Mouse (Mus musculus) megakaryocyte-erythroid progenitor cell, adult 5-6 weeks (primary cell): ENCODE measurements around the gene Cldn6. TPM values are rescaled to one million over a fixed set of nuclear protein-coding genes. Genes with fewer than 3 reads are reported as not detected.
A peak's percentile ranks its signal among the peaks of the same experiment; 100 is the strongest.

ENCODE experiments used
- ATAC-seq: replicated peaks from 2 replicates; pipeline ENCODE4 v1.8.0; 2016; ENCODE audit warnings: mild to moderate bottlenecking, inconsistent platforms; ENCODE audit not compliant: severe bottlenecking, poor library complexity, low FRiP score, low TSS enrichment
- total RNA-seq, 2 experiments: library from RNA; stranded (forward) in 1 of 2; stranded (reverse) in 1 of 2; fragments of 200-1000, 215-1000 nt in 1 of 2; fragments of >200 nt in 1 of 2; fragmentation: Nextera tagmentation in 1 of 2; gene quantifications; 2 replicates each; pipeline ENCODE4 v1.2.3; 2014 to 2017

Cldn6 gene
- total RNA-seq (2014; fragmentation: Nextera tagmentation) (not detected in 2 replicates), total RNA-seq (2017) (not detected in 2 replicates)

DNA sequence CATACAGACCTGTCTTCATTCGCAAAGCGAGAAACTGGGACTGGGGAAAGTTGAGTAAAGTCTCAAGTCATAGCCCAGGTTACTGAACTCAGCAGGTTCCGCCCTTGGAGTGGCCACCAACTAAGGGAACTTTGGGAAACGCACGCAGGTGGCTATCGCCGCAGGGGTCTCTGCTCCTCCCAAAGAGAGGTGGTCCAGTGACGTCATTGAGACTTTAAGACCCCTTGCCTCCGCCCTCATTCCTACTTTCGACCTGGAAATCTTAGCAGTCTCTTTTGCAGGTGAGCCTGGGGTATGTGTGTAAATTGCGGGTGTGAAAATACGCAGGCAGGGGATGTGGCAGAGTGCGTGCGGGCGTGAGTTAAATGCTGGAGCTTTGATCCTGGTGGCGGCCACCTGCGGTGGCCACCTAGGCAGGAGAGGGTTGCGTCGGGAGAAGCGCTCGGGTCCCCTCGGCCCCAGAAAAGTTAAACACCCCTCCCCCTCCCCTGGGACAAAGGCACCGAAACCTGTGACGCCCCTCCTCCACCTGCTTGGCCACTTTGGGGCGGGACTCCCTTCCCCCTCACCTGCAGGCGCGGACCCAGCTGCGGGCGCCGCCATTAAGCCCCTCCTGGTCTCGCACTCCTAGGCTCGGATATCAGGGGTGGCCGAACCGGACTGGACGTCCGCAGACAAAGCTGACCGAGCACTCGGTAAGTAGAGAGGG is at the start of gene Cldn6:
Cldn6 (plus strand) TSS at position 123 of the 709 bp plus-strand sequence.
- ATAC-seq, result no peak

DNA sequence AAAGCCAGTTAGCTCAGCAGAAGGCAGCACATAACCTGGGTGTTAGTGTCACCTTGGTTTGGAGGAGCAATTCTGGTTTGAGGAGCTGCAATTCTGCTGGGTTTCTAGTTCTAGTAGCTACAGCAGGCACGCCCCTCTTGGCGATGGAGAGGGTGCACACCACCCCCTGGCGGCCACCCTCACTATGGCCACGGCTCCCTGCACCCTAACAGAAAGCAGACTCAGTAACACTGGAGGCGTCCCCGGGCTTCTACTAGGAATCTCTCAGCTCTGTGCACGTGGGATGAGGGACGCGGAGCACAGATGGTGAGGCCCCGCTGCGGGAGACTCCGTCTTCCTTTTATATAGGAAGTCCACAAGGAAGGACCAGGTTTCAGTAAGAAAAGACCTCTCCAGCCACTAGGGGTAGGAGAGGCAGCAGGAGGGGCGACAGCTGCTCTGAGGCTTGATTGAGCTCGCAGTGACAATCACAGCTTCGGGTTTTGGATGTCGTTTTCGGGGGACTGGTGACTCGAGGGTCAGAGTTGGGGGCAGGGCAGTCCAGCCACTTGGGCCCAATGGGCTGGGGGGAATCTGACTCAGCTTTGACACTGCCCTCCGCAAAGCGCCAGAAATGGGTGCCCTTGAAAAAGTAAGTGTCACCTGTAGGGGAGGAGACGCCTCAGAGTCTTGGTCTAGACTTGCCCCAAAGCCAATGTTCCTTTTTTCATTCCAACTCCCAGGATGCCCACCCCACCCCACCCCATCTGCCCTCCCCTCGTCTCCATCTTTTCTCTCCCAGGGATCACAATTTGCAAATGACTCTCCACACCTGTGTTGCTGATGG is 48.6 kb upstream of the Cldn6 start:
- peak; percentile 99 for ATAC-seq

DNA sequence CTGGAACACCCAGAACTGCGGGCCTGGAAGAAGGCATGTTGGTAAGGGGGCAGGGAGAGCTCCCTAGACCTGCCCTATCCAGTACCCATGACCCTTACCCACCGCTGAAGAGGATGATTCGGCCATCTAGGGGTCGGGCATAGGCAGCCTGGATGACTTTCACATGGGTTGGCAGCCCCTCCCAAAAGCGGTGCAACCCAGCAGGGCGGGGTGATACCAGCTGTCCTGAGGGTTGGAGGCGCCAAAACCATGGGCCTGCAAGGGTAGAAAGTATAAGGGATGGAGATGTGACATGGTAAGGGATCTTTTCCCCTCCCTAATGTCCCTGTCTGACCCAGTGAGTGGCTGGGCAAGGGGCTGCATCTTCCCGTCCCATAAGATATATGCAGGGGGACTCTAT is 47.8 kb upstream of the Cldn6 start:
- ATAC-seq, result no peak

DNA sequence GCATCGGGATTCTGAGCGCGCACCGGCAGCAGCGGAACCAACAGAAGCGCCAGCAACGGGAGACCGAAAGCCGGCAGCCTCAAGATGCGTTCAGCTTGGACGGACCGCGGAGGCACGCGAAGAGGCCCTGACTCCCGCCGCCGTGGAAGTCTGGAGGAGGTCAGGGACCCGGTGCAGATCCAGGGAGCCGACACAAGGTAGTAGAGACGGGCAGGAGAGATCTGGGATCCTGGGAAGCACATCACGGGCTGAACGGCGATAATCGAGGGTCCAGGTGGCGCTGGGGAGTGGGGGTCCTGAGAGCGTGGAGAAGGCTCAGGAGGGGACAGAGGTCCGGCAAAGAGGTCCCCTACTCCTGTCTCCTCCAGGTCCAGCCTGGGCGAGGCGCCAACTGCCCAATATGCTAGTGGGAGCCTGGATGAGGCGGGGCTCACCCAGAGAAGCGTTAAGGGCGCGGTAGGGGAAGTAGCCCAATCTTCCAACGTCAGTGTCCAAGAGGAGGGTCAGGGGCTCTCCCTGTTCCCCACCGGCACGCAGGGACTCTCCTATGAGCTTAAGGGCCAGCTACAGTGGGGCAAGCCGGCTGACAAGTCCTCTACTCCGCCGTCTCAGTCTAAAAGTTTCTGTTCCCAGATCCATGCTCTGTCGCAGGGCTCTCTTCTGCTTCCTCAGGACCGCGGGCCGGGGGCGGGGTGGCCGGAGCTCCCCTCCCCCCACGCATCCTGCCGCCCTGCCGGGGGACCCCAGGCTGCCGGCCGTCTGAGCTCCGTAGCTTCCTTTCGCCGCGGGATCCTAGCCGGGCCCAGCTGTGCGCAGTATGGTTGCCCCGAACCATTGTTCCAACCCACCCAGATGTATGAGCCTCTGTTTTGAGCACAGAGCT is 34.2 kb upstream of the Cldn6 start, which contains the start of gene Mmp25:
Mmp25 (minus strand) TSS at position 665 of the 883 bp plus-strand sequence.
- 0 out of 2 replicates have a peak, but pooled peaks have one; percentile 22 for ATAC-seq

DNA sequence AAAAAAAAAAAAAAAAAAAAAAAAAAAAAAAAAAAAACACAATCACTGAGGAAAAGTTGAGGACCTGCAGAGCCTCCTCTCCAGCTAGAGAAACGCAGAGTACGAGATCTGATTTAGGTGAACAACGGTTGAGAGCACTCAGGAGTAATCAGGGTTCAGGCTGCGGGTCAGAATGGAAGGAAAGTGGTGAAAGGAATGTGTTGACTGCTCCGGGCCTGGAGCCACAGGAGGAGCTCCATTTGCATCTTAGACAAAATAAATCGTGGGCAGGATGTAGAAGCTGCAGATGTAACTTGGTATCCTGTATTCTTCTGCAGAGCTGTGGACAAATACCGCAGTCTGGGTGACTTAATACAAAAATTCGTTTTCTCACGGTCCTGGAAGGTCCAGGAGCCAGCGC is 33.2 kb upstream of the Cldn6 start:
- no peak for ATAC-seq

DNA sequence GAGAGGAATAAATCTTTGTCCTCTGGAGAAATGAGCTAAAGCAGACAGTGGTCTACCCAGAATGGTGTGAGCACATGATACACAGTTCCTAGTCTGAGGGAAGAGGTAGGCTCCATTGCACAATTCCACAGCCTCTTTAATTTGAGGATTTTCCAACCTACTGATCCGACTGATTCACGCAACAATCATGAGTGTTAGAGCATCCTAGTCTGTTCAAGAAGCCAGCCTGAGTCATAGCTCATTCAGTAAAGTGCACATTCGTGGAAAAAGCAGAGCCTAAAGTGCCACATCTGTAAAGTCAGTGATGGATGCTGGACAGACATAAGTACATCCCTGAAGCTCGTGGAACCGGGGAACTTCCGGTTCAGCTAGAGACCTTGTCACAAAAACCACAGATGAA is 27.7 kb upstream of the Cldn6 start:
- no peak for ATAC-seq

DNA sequence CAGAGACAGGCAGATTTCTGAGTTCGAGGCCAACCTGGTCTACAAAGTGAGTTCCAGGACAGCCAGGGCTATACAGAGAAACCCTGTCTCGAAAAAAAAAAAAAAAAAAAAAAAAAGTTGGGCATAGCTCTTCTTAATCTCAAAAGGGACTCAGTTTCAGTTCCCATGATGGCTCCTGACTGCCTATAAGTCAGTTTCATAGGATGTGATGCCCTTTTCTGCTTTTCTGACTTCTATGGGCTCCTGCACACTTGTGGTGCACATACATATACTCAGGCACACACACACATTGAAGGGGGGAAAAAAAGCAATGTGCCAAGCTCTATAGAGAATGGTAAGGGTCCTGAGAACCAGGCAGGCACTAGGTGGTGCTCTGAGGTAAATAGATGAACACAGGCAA is 25.7 kb upstream of the Cldn6 start:
- ATAC-seq, result no peak

DNA sequence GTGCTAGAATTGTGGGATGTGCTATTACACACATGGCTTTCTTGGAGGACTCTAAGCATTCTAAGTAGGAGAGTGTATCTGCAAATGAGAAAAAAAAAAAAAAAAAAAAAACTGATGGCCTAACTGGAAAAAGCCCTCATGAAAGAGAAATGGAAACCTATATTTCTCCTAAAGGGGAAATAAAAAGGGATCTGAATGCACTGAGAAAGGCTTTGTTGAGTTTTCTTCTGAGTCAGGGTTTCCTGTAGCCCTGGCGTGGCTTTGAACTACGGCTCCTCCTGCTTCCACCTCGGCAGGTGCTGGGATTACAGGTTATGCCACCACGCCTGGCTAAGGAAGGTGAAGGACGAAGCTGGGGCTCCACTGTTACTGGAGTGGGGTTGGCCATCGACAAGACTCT is 25.0 kb upstream of the Cldn6 start:
- ATAC-seq, result 0 out of 2 replicates have a peak, but pooled peaks have one; percentile 14

DNA sequence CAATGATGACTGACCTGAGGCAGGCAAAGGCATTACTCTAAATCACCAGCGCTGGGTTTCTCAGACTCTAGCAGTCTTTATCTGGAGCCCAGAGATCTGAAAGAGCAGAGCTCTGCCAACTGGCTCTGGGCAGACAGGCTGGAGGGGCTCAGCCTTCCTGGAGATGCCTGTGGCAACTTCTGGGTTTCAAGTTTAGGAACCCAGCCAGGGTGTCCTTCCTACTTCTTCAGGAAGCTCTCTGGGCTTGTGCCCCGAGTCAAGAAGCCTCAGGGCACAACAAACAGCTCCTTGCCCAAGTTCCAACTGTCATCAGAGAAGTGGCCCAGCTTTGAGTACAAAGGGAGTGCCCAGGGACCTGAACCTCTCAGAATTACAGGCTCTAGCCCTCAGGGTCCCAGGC is 24.6 kb upstream of the Cldn6 start:
- ATAC-seq, result no peak

DNA sequence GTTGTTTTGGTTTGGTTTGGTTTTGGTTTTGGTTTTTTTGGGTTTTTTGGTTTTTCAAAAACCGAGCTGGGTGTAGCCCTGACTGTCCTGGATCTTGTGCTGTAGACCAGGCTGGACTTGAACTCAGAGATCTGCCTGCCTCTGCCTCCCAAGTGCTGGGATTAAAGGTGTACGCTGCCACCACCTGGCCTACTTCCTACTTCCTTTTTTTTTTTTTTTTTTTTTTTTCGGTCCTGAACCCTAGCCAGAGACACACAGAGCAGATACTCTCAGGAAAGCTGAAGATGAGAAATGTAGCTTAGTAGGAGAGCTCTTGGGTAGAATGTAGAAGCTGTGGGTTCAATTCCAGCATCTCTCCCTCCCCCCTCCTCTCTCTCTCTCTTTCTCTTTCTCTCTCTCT is 20.6 kb upstream of the Cldn6 start:
- ATAC-seq, result no peak

DNA sequence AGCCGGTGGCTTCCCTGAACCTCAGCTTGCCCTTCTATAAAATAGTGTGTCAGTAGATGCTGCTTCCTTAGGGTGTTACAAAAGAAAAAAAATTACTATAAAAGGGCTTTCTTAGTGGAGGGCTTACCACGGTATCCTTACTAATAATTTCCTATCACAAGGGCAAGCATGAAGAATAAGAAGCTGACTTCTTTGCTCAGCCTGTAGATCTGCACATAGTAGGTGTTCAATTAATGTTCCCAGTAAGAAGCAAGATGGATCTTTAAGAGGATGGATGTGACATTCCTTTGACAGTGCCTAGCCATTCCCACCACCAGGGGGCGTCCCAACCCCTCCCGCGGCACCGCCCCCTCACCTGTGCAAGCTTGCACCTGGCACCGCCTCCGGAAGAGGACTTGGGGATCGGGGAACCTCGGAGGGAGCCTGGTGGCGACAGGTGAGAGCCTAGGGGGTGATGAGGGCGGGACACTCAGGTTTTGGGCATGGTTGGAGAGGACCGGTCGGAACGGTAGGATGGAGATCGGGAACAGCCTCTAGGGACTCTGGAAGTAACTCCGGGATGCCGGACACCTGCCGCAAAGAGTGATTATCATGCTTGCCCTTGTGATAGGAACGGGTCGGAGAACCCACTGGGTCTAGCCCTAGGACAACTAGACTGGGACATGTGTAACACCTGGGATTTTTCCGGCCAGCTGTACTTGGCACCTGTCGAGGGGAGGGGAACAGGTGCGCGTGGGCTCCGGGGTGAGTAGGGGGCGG is 18.8 kb upstream of the Cldn6 start, which contains the start of gene Bicdl2:
Bicdl2 (plus strand) TSS at position 390 of the 759 bp plus-strand sequence.
- 0 out of 2 replicates have a peak, but pooled peaks have one; percentile 35 for ATAC-seq

DNA sequence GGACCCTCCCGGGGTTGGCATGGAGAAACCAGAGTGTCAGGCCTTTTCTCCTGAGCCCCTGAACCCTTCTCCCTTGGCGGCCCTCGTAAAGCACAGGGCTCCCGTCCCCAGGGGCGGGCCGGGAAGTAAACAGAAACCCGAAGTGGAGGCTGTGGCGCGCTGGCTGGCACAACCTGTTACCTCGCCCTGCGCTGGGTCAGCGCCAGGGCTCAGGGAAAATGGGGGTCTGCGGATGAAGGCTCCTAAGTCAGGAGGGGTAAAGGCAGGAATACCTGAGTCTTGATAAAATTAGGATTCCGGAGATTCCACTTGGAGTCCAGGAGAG is 18.2 kb upstream of the Cldn6 start:
- no peak for ATAC-seq

DNA sequence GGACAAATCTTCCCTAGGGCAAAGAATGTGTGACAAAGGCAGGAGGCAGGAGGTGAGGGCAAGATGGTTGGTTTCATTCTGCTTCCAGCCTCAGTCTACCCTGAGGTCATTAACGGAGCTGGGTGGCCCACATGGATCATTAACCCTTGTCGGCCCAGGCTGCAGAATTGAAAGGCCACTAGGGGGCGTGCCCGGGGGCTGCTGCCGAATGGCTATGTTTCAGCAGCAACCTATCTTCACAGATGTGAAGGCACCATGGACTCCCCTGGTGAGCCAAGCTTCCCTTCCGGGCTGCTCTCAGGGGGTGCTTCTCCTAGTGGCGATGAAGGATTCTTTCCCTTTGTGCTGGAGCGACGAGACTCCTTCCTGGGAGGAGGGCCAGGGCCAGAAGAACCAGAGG is 17.5 kb upstream of the Cldn6 start:
- ATAC-seq, result peak; percentile 38; the same call in 1 of the 2 replicates

DNA sequence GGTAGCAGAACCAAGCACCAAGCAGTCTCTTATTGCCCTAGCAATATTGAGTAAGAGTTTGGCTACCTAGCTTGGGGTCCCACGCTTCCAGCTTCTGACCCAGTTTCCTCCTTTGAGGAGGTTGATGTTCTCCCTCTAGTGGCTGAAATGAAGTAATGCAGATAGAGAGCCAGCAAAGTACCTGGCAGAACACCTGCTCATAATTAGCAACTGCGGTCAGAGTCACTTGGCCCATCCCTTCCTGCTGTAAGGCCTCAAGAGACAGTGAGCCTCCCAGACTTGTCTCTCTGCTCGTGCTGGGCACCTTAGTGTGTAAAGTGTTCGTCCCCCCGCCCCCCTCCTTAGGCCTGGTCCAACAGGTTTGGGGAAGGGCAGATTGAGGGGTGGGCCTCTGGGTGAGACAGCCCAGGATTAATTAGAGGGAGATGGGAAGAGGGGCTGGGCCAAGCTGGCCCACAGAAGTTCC is 14.5 kb upstream of the Cldn6 start:
- ATAC-seq, result 0 out of 2 replicates have a peak, but pooled peaks have one; percentile 20

DNA sequence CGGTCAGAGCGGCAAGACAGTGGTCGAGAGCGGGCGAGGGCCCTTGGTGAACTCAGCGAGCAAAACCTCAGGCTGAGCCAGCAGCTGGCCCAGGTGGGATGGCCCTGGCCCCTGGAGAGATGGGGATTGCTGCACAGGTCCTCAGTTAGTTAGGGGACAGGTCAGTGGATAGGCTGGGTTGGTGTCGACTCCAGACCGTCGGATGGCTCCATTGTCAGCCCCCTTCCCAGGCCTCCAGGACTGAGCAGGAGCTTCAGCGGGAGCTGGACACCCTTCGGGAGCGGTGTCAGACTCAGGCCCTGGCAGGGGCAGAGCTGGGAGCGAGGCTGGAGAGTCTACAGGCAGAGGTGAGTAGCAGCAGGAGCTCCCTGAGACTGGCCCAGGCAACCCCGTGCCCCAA is 13.5 kb upstream of the Cldn6 start:
- ATAC-seq, result no peak

DNA sequence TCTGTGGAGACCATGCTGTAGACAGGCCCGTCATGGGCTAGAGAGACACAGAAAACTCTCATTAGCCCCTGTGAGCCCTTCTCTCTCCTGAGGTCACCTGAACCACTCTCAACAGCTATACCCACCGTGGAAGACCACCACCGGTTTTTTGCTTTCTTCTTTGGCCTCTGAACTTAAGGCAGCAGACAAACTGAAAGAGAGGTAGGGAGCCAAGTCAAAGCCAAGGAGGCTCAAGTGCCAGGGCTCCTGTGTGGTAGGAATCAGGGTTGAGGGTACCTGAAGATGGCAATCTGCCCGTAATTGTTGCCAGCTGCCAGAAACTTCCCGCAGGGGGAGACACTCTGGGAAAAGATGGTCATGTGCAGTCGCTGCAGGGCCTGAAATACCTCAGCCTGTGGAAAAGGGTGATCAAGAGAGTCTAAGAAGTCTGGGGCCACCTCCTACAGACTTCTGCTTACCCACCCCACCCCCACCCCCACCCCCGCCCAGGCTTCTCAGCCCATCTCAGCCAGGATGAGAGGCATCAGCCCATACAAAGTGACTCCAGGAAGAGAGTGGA is 8.5 kb upstream of the Cldn6 start:
- ATAC-seq, result no peak

DNA sequence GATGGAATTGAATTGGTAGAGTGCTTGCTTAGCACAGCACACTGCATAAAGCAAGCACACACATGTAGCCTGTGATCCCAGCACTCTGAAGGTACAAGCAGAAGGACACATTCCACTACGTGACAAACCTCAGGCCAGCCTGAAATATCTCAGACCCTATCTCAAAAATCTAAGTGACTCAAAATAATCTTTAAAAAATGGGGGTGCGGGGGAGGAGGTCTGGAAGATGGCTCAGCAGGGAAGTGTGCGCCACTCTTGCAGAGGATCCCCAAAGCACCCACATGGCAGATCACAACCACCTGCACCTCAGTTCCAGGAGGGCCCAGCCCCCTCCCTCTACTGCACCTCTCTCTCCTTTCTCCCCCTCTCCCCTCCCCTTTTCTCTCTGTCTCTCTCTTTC is 7.5 kb upstream of the Cldn6 start:
- ATAC-seq, result no peak

DNA sequence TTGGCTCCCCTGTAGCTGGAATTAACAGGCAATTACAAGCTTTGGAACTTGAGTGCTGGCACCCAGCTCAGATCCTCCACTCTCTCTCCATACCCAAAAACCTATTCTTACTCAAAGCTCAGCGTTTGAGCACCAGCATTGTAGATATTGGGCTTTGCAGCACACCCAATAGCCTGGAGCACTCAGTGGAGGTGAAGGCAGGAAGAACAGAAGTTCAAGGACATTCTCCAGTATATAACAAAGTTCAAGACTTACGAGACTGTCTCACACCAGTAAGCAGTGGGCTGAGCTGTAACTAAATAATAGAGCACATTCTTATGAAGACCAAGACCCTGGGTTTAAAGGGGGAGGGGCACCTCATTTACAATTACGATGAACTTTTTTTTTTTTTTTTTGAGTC is 6.3 kb upstream of the Cldn6 start:
- ATAC-seq, result no peak
